Mouse (Mus musculus) limb, embryonic 11.5 days (tissue): Measurements from ENCODE around the gene Axin2. TPM values are rescaled to one million over a fixed set of nuclear protein-coding genes. Genes with fewer than 3 reads are reported as not detected.

Experiments
- ATAC-seq: fragments of 200-750 bp; cut with Nextera tagmentation; 2 replicates; pipeline ENCODE4 v1.8.0; 2017; ENCODE audit warnings: low read depth; ENCODE audit not compliant: insufficient number of reproducible peaks, low FRiP score, low TSS enrichment
- DNase-seq: peaks from one replicate; pipeline ENCODE4 v3.0.0-alpha.2; 2015; ENCODE audit warnings: low spot score
- H3K27ac ChIP-seq: fragments of 300-500 bp; sonication (generic); replicated peaks from 2 replicates; pipeline ENCODE4 v1.5.1; 2014; ENCODE audit warnings: low read depth, mild to moderate bottlenecking, low read length
- H3K27me3 ChIP-seq: fragments of 300-500 bp; sonication (generic); 2 replicates; pipeline ENCODE4 v1.6.1; 2014; ENCODE audit warnings: mild to moderate bottlenecking, low read length, mixed read lengths; ENCODE audit not compliant: control insufficient read depth, insufficient read depth
- H3K36me3 ChIP-seq: fragments of 300-500 bp; sonication (generic); 2 replicates; pipeline ENCODE4 v1.6.1; 2014; ENCODE audit warnings: mild to moderate bottlenecking, low read length, moderate library complexity, mixed read lengths; ENCODE audit not compliant: control insufficient read depth, insufficient read depth
- H3K4me1 ChIP-seq: fragments of 300-500 bp; sonication (generic); 2 replicates; pipeline ENCODE4 v1.6.1; 2014; ENCODE audit warnings: low read length, mixed read lengths; ENCODE audit not compliant: control insufficient read depth, insufficient read depth
- H3K4me2 ChIP-seq: fragments of 300-500 bp; sonication (generic); 2 replicates; pipeline ENCODE4 v1.6.1; 2014; ENCODE audit warnings: low read depth, mild to moderate bottlenecking, moderate library complexity; ENCODE audit not compliant: severe bottlenecking
- H3K4me3 ChIP-seq: fragments of 300-500 bp; sonication (generic); 2 replicates; pipeline ENCODE4 v1.5.1; 2014; ENCODE audit warnings: low read depth, low read length
- H3K9ac ChIP-seq: fragments of 300-500 bp; sonication (generic); 2 replicates; pipeline ENCODE4 v1.6.1; 2014; ENCODE audit warnings: mild to moderate bottlenecking, low read length
- H3K9me3 ChIP-seq: fragments of 300-500 bp; sonication (generic); 2 replicates; pipeline ENCODE4 v1.6.1; 2016; ENCODE audit warnings: low read length; ENCODE audit not compliant: control insufficient read depth
- WGBS: fragments of 180-500 bp; shearing (Covaris S2); extraction: QIAGEN DNeasy Blood & Tissue Kit; methylation state at CpG from one replicate; pipeline ENCODE4 v1.1.7; 2014; 5-methylcytosine and 5-hydroxymethylcytosine counted together
- polyA plus RNA-seq: library from polyadenylated mRNA; unstranded; fragments of >200 nt; fragmentation: Nextera tagmentation; extraction: Ambion mirVana; gene quantifications from 2 replicates; pipeline ENCODE4 v1.2.1, GENCODE M21; 2014

The Axin2 gene
- polyA plus RNA-seq, 1 experiment from 2014 or later: 15.8 TPM

GRCm38 (mm10) chr11:108928752-108929151 lies 8.6 kb downstream of the Axin2 start:
- Histone ChIP-seq H3K27ac (peak overlapping the region; percentile 10; the same call in 1 of the 2 replicates), H3K4me3 (no peak overlapping the region; the same call in 1 of the 2 replicates), H3K27me3 (no peaks in the 10 kb centered on the region), H3K36me3 (peaks cover 9% of the 10 kb centered on the region; the same call in 1 of the 2 replicates), H3K4me1 (peaks cover 58% of the 10 kb centered on the region), H3K9me3 (no peaks in the 10 kb centered on the region), H3K9ac (no peak overlapping the region), H3K4me2 (peak overlapping the region; percentile 23; the same call in 1 of the 2 replicates)
- no peak for ATAC-seq
- DNase-seq: peak; percentile 61
- 3% methylated on average over 7 of the region's 7 CpGs for WGBS

GRCm38 (mm10) chr11:108929176-108929575 lies 9.0 kb downstream of the Axin2 start:
- ATAC-seq (no peak), DNase-seq (no peak)
- 0 out of 2 replicates have a peak overlapping the region, but pooled peaks have one; percentile 23 for H3K4me2 ChIP-seq
- H3K27ac ChIP-seq: peak overlapping the region; percentile 10; the same call in 1 of the 2 replicates
- no peak overlapping the region for H3K4me3 ChIP-seq
- H3K4me1 ChIP-seq: peaks cover 61% of the 10 kb centered on the region
- H3K9me3 ChIP-seq: no peaks in the 10 kb centered on the region
- peaks cover 9% of the 10 kb centered on the region; the same call in 1 of the 2 replicates for H3K36me3 ChIP-seq
- WGBS: 29% methylated on average over 4 of the region's 4 CpGs
- no peak overlapping the region for H3K9ac ChIP-seq
- no peaks in the 10 kb centered on the region for H3K27me3 ChIP-seq

GRCm38 (mm10) chr11:108929700-108930099 lies 9.6 kb downstream of the Axin2 start:
- peaks cover 61% of the 10 kb centered on the region for H3K4me1 ChIP-seq
- H3K9me3 ChIP-seq: no peaks in the 10 kb centered on the region
- ATAC-seq: no peak
- H3K36me3 ChIP-seq: peaks cover 9% of the 10 kb centered on the region; the same call in 1 of the 2 replicates
- H3K9ac ChIP-seq: no peak overlapping the region
- no peak overlapping the region for H3K4me2 ChIP-seq
- WGBS: 77% methylated on average over 6 of the region's 6 CpGs
- no peak overlapping the region for H3K27ac ChIP-seq
- peak; percentile 22 for DNase-seq
- no peak overlapping the region for H3K4me3 ChIP-seq
- H3K27me3 ChIP-seq: no peaks in the 10 kb centered on the region

GRCm38 (mm10) chr11:108930612-108931011 lies 10.5 kb downstream of the Axin2 start:
- no peak for ATAC-seq

GRCm38 (mm10) chr11:108933835-108934234 lies 13.7 kb downstream of the Axin2 start:
- H3K27ac ChIP-seq: no peak overlapping the region
- 82% methylated on average over 9 of the region's 9 CpGs for WGBS
- H3K4me2 ChIP-seq: no peak overlapping the region
- ATAC-seq: no peak
- no peak overlapping the region for H3K4me3 ChIP-seq
- peaks cover 11% of the 10 kb centered on the region; the same call in 1 of the 2 replicates for H3K36me3 ChIP-seq
- no peaks in the 10 kb centered on the region for H3K27me3 ChIP-seq
- DNase-seq: no peak
- no peak overlapping the region for H3K9ac ChIP-seq
- H3K4me1 ChIP-seq: peaks cover 57% of the 10 kb centered on the region
- no peaks in the 10 kb centered on the region for H3K9me3 ChIP-seq

More at GRCm38 (mm10) chr11:108930612-108931011, 10.5 kb downstream of the Axin2 start:
- H3K9me3 ChIP-seq: no peaks in the 10 kb centered on the region
- no peak overlapping the region for H3K9ac ChIP-seq
- no peak overlapping the region for H3K4me3 ChIP-seq
- H3K4me2 ChIP-seq: no peak overlapping the region
- no peaks in the 10 kb centered on the region for H3K27me3 ChIP-seq
- no peak overlapping the region for H3K27ac ChIP-seq
- peaks cover 9% of the 10 kb centered on the region; the same call in 1 of the 2 replicates for H3K36me3 ChIP-seq
- peak; percentile 52 for DNase-seq
- H3K4me1 ChIP-seq: peaks cover 63% of the 10 kb centered on the region
- WGBS: 38% methylated on average over 3 of the region's 3 CpGs

- Histone ChIP-seq H3K9ac (peak overlapping the region; percentile 27; the same call in 1 of the 2 replicates), H3K27me3 (no peaks in the 10 kb centered on the region), H3K4me2 (no peak overlapping the region), H3K36me3 (peaks cover 19% of the 10 kb centered on the region; the same call in 1 of the 2 replicates), H3K4me1 (peaks cover 45% of the 10 kb centered on the region), H3K9me3 (no peaks in the 10 kb centered on the region), H3K4me3 (no peak overlapping the region), H3K27ac (peak overlapping the region; percentile 48)
- ATAC-seq (0 out of 2 replicates have a peak, but pooled peaks have one; percentile 28), DNase-seq (peak; percentile 67)
- 31% methylated on average over 18 of the region's 18 CpGs for WGBS
These were observed 15.1 kb downstream of the Axin2 start for GRCm38 (mm10) chr11:108935128-108935868.

- Histone ChIP-seq H3K9ac (no peak overlapping the region; the same call in 1 of the 2 replicates), H3K9me3 (no peaks in the 10 kb centered on the region), H3K27me3 (no peaks in the 10 kb centered on the region), H3K27ac (peak overlapping the region; percentile 43), H3K36me3 (peaks cover 17% of the 10 kb centered on the region; the same call in 1 of the 2 replicates), H3K4me3 (no peak overlapping the region), H3K4me2 (no peak overlapping the region), H3K4me1 (peaks cover 41% of the 10 kb centered on the region)
- DNase-seq: peak; percentile 64
- 30% methylated on average over 18 of the region's 18 CpGs for WGBS
- no peak for ATAC-seq
These were observed 16.1 kb downstream of the Axin2 start for GRCm38 (mm10) chr11:108936016-108936792.
